Mouse (Mus musculus): ENCODE results near the gene Polr3h. TPM values are rescaled to one million over a fixed set of nuclear protein-coding genes. Genes with fewer than 3 reads are reported as not detected.

Gene Polr3h
- polyA plus RNA-seq, 1 experiment from 2014 or later: 74.3 TPM

- Histone ChIP-seq H3K27me3 (replicated peaks; ENCODE audit: low read depth, poor library complexity, severe bottlenecking) (no peaks in the 10 kb centered on the region), H3K4me1 (peaks cover 37% of the 10 kb centered on the region), H3K9me3 (no peaks in the 10 kb centered on the region), H3K36me3 (replicated peaks) (peaks cover 40% of the 10 kb centered on the region), H3K4me3 (peak overlapping the region; percentile 89), H3K27ac (replicated peaks) (peak overlapping the region; percentile 93)
- under 1% methylated on average over 28 of the region's 28 CpGs for WGBS
- peak; percentile 92 for DNase-seq (ENCODE audit: low spot score)
These were observed 69.8 kb downstream of the Polr3h start for GRCm38 (mm10) chr15:81856030-81856790.

GRCm38 (mm10) chr15:81853081-81853480, 73.0 kb downstream of the Polr3h start:
- DNase-seq (ENCODE audit: low spot score): no peak
- Histone ChIP-seq H3K4me1 (peaks cover 23% of the 10 kb centered on the region), H3K27me3 (replicated peaks; ENCODE audit: low read depth, poor library complexity, severe bottlenecking) (no peaks in the 10 kb centered on the region), H3K4me3 (no peak overlapping the region), H3K27ac (replicated peaks) (no peak overlapping the region), H3K36me3 (replicated peaks) (peaks cover 67% of the 10 kb centered on the region), H3K9me3 (no peaks in the 10 kb centered on the region)
- 92% methylated on average over 7 of the region's 7 CpGs for WGBS

- no peak overlapping the region for H3K4me3 ChIP-seq
- peaks cover 23% of the 10 kb centered on the region for H3K4me1 ChIP-seq
- DNase-seq (ENCODE audit: low spot score): no peak
- peaks cover 72% of the 10 kb centered on the region for H3K36me3 ChIP-seq (replicated peaks)
- H3K9me3 ChIP-seq: no peaks in the 10 kb centered on the region
- no peak overlapping the region for H3K27ac ChIP-seq (replicated peaks)
- H3K27me3 ChIP-seq (replicated peaks; ENCODE audit: low read depth, poor library complexity, severe bottlenecking): no peaks in the 10 kb centered on the region
- WGBS: 87% methylated on average over 9 of the region's 9 CpGs
These were observed 73.5 kb downstream of the Polr3h start for GRCm38 (mm10) chr15:81852411-81853000.

- DNase-seq (ENCODE audit: low spot score): no peak
- Histone ChIP-seq H3K27ac (replicated peaks) (no peak overlapping the region), H3K36me3 (replicated peaks) (peaks cover 83% of the 10 kb centered on the region), H3K9me3 (no peaks in the 10 kb centered on the region), H3K4me1 (peaks cover 15% of the 10 kb centered on the region), H3K4me3 (no peak overlapping the region), H3K27me3 (replicated peaks; ENCODE audit: low read depth, poor library complexity, severe bottlenecking) (no peaks in the 10 kb centered on the region)
- 95% methylated on average over 15 of the region's 15 CpGs for WGBS
These were observed 74.7 kb downstream of the Polr3h start for GRCm38 (mm10) chr15:81851375-81851774.

- H3K27me3 ChIP-seq (replicated peaks; ENCODE audit: low read depth, poor library complexity, severe bottlenecking): no peaks in the 10 kb centered on the region
- no peak overlapping the region for H3K27ac ChIP-seq (replicated peaks)
- DNase-seq (ENCODE audit: low spot score): no peak
- peaks cover 9% of the 10 kb centered on the region for H3K4me1 ChIP-seq
- peaks cover 85% of the 10 kb centered on the region for H3K36me3 ChIP-seq (replicated peaks)
- WGBS: 86% methylated on average over 14 of the region's 14 CpGs
- H3K9me3 ChIP-seq: no peaks in the 10 kb centered on the region
- no peak overlapping the region for H3K4me3 ChIP-seq
These were observed 75.3 kb downstream of the Polr3h start for GRCm38 (mm10) chr15:81850718-81851117.

GRCm38 (mm10) chr15:81849104-81849503, 76.9 kb downstream of the Polr3h start:
- Histone ChIP-seq H3K27me3 (replicated peaks; ENCODE audit: low read depth, poor library complexity, severe bottlenecking) (no peaks in the 10 kb centered on the region), H3K27ac (replicated peaks) (no peak overlapping the region), H3K4me3 (no peak overlapping the region), H3K4me1 (no peaks in the 10 kb centered on the region; the same call in 1 of the 2 replicates), H3K36me3 (replicated peaks) (peaks cover 76% of the 10 kb centered on the region), H3K9me3 (no peaks in the 10 kb centered on the region)
- 84% methylated on average over 9 of the region's 9 CpGs for WGBS
- no peak for DNase-seq (ENCODE audit: low spot score)

- H3K9me3 ChIP-seq: no peaks in the 10 kb centered on the region
- peak; percentile 53 for DNase-seq (ENCODE audit: low spot score)
- no peaks in the 10 kb centered on the region for H3K27me3 ChIP-seq (replicated peaks; ENCODE audit: low read depth, poor library complexity, severe bottlenecking)
- no peaks in the 10 kb centered on the region; the same call in 1 of the 2 replicates for H3K4me1 ChIP-seq
- peaks cover 68% of the 10 kb centered on the region for H3K36me3 ChIP-seq (replicated peaks)
- WGBS: 49% methylated on average over 7 of the region's 7 CpGs
- no peak overlapping the region for H3K27ac ChIP-seq (replicated peaks)
- H3K4me3 ChIP-seq: no peak overlapping the region
These were observed 77.7 kb downstream of the Polr3h start for GRCm38 (mm10) chr15:81848301-81848700.

- 88% methylated on average over 5 of the region's 5 CpGs for WGBS
- H3K27ac ChIP-seq (replicated peaks): no peak overlapping the region
- H3K4me3 ChIP-seq: no peak overlapping the region
- DNase-seq (ENCODE audit: low spot score): no peak
- H3K9me3 ChIP-seq: no peaks in the 10 kb centered on the region
- H3K4me1 ChIP-seq: no peaks in the 10 kb centered on the region; the same call in 1 of the 2 replicates
- no peaks in the 10 kb centered on the region for H3K27me3 ChIP-seq (replicated peaks; ENCODE audit: low read depth, poor library complexity, severe bottlenecking)
- H3K36me3 ChIP-seq (replicated peaks): peaks cover 64% of the 10 kb centered on the region
These were observed 78.2 kb downstream of the Polr3h start for GRCm38 (mm10) chr15:81847861-81848260.

GRCm38 (mm10) chr15:81847161-81847560, 78.9 kb downstream of the Polr3h start:
- Histone ChIP-seq H3K27ac (replicated peaks) (no peak overlapping the region), H3K9me3 (no peaks in the 10 kb centered on the region), H3K36me3 (replicated peaks) (peaks cover 57% of the 10 kb centered on the region), H3K4me3 (no peak overlapping the region), H3K4me1 (no peaks in the 10 kb centered on the region; the same call in 1 of the 2 replicates), H3K27me3 (replicated peaks; ENCODE audit: low read depth, poor library complexity, severe bottlenecking) (no peaks in the 10 kb centered on the region)
- WGBS: 92% methylated on average over 4 of the region's 4 CpGs
- DNase-seq (ENCODE audit: low spot score): no peak

- Histone ChIP-seq H3K27me3 (replicated peaks; ENCODE audit: low read depth, poor library complexity, severe bottlenecking) (no peaks in the 10 kb centered on the region), H3K36me3 (replicated peaks) (peaks cover 53% of the 10 kb centered on the region), H3K4me1 (no peaks in the 10 kb centered on the region; the same call in 1 of the 2 replicates), H3K4me3 (no peak overlapping the region), H3K27ac (replicated peaks) (no peak overlapping the region), H3K9me3 (no peaks in the 10 kb centered on the region)
- DNase-seq (ENCODE audit: low spot score): no peak
- 89% methylated on average over 9 of the region's 9 CpGs for WGBS
These were observed 79.3 kb downstream of the Polr3h start for GRCm38 (mm10) chr15:81846755-81847154.

- WGBS: 33% methylated on average over 4 of the region's 4 CpGs
- H3K27ac ChIP-seq (replicated peaks): no peak overlapping the region
- no peak for DNase-seq (ENCODE audit: low spot score)
These were observed 80.3 kb downstream of the Polr3h start for GRCm38 (mm10) chr15:81845724-81846123.

GRCm38 (mm10) chr15:81845033-81845625, 80.9 kb downstream of the Polr3h start:
- no peak for DNase-seq (ENCODE audit: low spot score)
- Histone ChIP-seq H3K4me1 (no peaks in the 10 kb centered on the region), H3K27me3 (replicated peaks; ENCODE audit: low read depth, poor library complexity, severe bottlenecking) (no peaks in the 10 kb centered on the region), H3K36me3 (replicated peaks) (peaks cover 37% of the 10 kb centered on the region), H3K27ac (replicated peaks) (no peak overlapping the region), H3K4me3 (no peak overlapping the region), H3K9me3 (no peaks in the 10 kb centered on the region)
- WGBS: 77% methylated on average over 5 of the region's 5 CpGs

More at GRCm38 (mm10) chr15:81845724-81846123, 80.3 kb downstream of the Polr3h start:
- H3K9me3 ChIP-seq: no peaks in the 10 kb centered on the region
- H3K4me3 ChIP-seq: no peak overlapping the region
- H3K4me1 ChIP-seq: no peaks in the 10 kb centered on the region; the same call in 1 of the 2 replicates
- peaks cover 42% of the 10 kb centered on the region for H3K36me3 ChIP-seq (replicated peaks)
- H3K27me3 ChIP-seq (replicated peaks; ENCODE audit: low read depth, poor library complexity, severe bottlenecking): no peaks in the 10 kb centered on the region

Data from embryonic facial prominence, embryonic 10.5 days (tissue).